Mouse (Mus musculus) mouse embryonic stem cell (cell line): ENCODE measurements at regions not wholly inside any gene's neighbourhood (a gene's known extent, or its start where the extent isn't known, plus 50 kb on each side); places are given as distances from the start of the nearest gene placed in this dataset.
"Not testable (repeated sequence)": the region's sequence is repeated elsewhere in the genome, so short reads cannot be mapped to it uniquely, and the experiment has no call there.

Source experiments
- in situ Hi-C, 2 experiments: fragments of 300-500 bp; cut with MboI; formaldehyde crosslinking; loops; 1 replicate in 1 of 2; 3 replicates in 1 of 2; pipeline ENCODE4 v1.14.3; 2019 to 2020; ENCODE audit warnings: low sequenced_read_pairs in 2 of 2, low pct_unique_long_range_greater_than_20kb in 1 of 2, mixed read lengths in 1 of 2; ENCODE audit not compliant: unreplicated experiment in 1 of 2

GRCm38 (mm10) chr4:143055371-143055770 is 157.4 kb downstream of the Prdm2 start:
- in situ Hi-C loops: no loop called here

GRCm38 (mm10) chr4:143053029-143053428 is 159.8 kb downstream of the Prdm2 start:
- in situ Hi-C loops: loop anchor here in 1 of 2 experiments (5.0 kb wide), 1 partner anchor 34 kb away; no protein-coding TSS in a partner anchor

GRCm38 (mm10) chr4:143051205-143051604 is 161.6 kb downstream of the Prdm2 start:
- in situ Hi-C loops: loop anchor here in 1 of 2 experiments (5.0 kb wide), 1 partner anchor 36 kb away; no protein-coding TSS in a partner anchor

GRCm38 (mm10) chr4:143045245-143045644 is 167.6 kb downstream of the Prdm2 start:
- in situ Hi-C loops: no loop called here

GRCm38 (mm10) chr4:143042806-143043205 is 170.0 kb downstream of the Prdm2 start:
- in situ Hi-C loops: no loop called here

- in situ Hi-C loops: no loop called here
Measured at GRCm38 (mm10) chr4:143038626-143039025, 174.2 kb downstream of the Prdm2 start.

GRCm38 (mm10) chr4:143036704-143037103 is 176.1 kb downstream of the Prdm2 start:
- in situ Hi-C loops: no loop called here

GRCm38 (mm10) chr4:143035089-143035488 is 177.7 kb downstream of the Prdm2 start:
- in situ Hi-C loops: not testable (repeated sequence)

GRCm38 (mm10) chr4:143034324-143034723 is 178.5 kb downstream of the Prdm2 start:
- in situ Hi-C loops: loop anchor here in 1 of 2 experiments (5.0 kb wide), 1 partner anchor 203 kb away; no protein-coding TSS in a partner anchor

GRCm38 (mm10) chr4:143029813-143030212 is 183.0 kb downstream of the Prdm2 start:
- in situ Hi-C loops: loop anchor here (5.0 to 10.0 kb wide), 2 partner anchors 125 to 207 kb away; no protein-coding TSS in a partner anchor

GRCm38 (mm10) chr4:143027292-143027691 is 185.5 kb downstream of the Prdm2 start:
- in situ Hi-C loops: loop anchor here in 1 of 2 experiments (10.0 kb wide), 1 partner anchor 122 kb away; no protein-coding TSS in a partner anchor

GRCm38 (mm10) chr4:143021242-143021881 is 191.4 kb downstream of the Prdm2 start:
- in situ Hi-C loops: loop anchor here (5.0 to 25.0 kb wide), 3 partner anchors 91 to 119 kb away; no protein-coding TSS in a partner anchor

- in situ Hi-C loops: loop anchor here (5.0 to 25.0 kb wide), 3 partner anchors 92 to 118 kb away; no protein-coding TSS in a partner anchor
Measured at GRCm38 (mm10) chr4:143020658-143021057, 192.1 kb downstream of the Prdm2 start.

GRCm38 (mm10) chr4:143012900-143013299 is 199.9 kb downstream of the Prdm2 start:
- in situ Hi-C loops: loop anchor here in 1 of 2 experiments (25.0 kb wide), 1 partner anchor 99 kb away; no protein-coding TSS in a partner anchor

- in situ Hi-C loops: loop anchor here in 1 of 2 experiments (25.0 kb wide), 1 partner anchor 110 kb away; no protein-coding TSS in a partner anchor
Measured at GRCm38 (mm10) chr4:143001961-143002360, 210.8 kb downstream of the Prdm2 start.

GRCm38 (mm10) chr4:143001486-143001885 is 211.3 kb downstream of the Prdm2 start:
- in situ Hi-C loops: loop anchor here in 1 of 2 experiments (25.0 kb wide), 1 partner anchor 111 kb away; no protein-coding TSS in a partner anchor

- in situ Hi-C loops: no loop called here
Measured at GRCm38 (mm10) chr4:142996406-142996805, 216.4 kb downstream of the Prdm2 start.

- in situ Hi-C loops: no loop called here
Measured at GRCm38 (mm10) chr4:142991401-142991800, 221.4 kb downstream of the Prdm2 start.

- in situ Hi-C loops: no loop called here
Measured at GRCm38 (mm10) chr4:142989175-142989574, 223.6 kb downstream of the Prdm2 start.

GRCm38 (mm10) chr4:142983295-142983624 is 229.5 kb downstream of the Prdm2 start:
- in situ Hi-C loops: no loop called here
